Mouse (Mus musculus) heart, embryonic 12.5 days (tissue): Measurements from ENCODE around the gene Slc9c1. TPM values are rescaled to one million over a fixed set of nuclear protein-coding genes. Genes with fewer than 3 reads are reported as not detected.

Experiments
- ATAC-seq: fragments of 200-750 bp; cut with Nextera tagmentation; 2 replicates; pipeline ENCODE4 v1.8.0; 2017; ENCODE audit warnings: moderate TSS enrichment, moderate library complexity; ENCODE audit not compliant: insufficient number of reproducible peaks, low FRiP score
- H3K27ac ChIP-seq: fragments of 300-500 bp; sonication (generic); 2 replicates; pipeline ENCODE4 v1.5.1; 2016; ENCODE audit warnings: mild to moderate bottlenecking, moderate library complexity; ENCODE audit not compliant: poor library complexity, severe bottlenecking
- H3K27me3 ChIP-seq: fragments of 300-500 bp; sonication (generic); replicated peaks from 2 replicates; pipeline ENCODE4 v1.6.1; 2016; ENCODE audit warnings: mild to moderate bottlenecking, moderate library complexity
- H3K36me3 ChIP-seq: fragments of 300-500 bp; sonication (generic); 2 replicates; pipeline ENCODE4 v1.6.1; 2016; ENCODE audit warnings: mild to moderate bottlenecking, moderate library complexity
- H3K4me1 ChIP-seq: fragments of 300-500 bp; sonication (generic); replicated peaks from 2 replicates; pipeline ENCODE4 v1.6.1; 2016; ENCODE audit warnings: mild to moderate bottlenecking
- H3K4me2 ChIP-seq: fragments of 300-500 bp; sonication (generic); 2 replicates; pipeline ENCODE4 v1.6.1; 2016; ENCODE audit warnings: mild to moderate bottlenecking, moderate library complexity
- H3K4me3 ChIP-seq: fragments of 300-500 bp; sonication (generic); 2 replicates; pipeline ENCODE4 v1.5.1; 2016; ENCODE audit warnings: mild to moderate bottlenecking
- H3K9ac ChIP-seq: fragments of 300-500 bp; sonication (generic); 2 replicates; pipeline ENCODE4 v1.6.1; 2016; ENCODE audit warnings: mild to moderate bottlenecking, moderate library complexity
- H3K9me3 ChIP-seq: fragments of 300-500 bp; sonication (generic); replicated peaks from 2 replicates; pipeline ENCODE4 v1.6.1; 2016; ENCODE audit warnings: mild to moderate bottlenecking, moderate library complexity
- WGBS: fragments of 180-500 bp; shearing (Covaris S2); methylation state at CpG from one replicate; pipeline ENCODE4 v1.1.7; 2016; 5-methylcytosine and 5-hydroxymethylcytosine counted together
- polyA plus RNA-seq: library from polyadenylated mRNA; unstranded; fragments of >200 nt; fragmentation: Nextera tagmentation; extraction: Ambion mirVana; gene quantifications from 2 replicates; pipeline ENCODE4 v1.2.1, GENCODE M21; 2016

The Slc9c1 gene
- polyA plus RNA-seq, 1 experiment from 2014 or later = not detected

DNA sequence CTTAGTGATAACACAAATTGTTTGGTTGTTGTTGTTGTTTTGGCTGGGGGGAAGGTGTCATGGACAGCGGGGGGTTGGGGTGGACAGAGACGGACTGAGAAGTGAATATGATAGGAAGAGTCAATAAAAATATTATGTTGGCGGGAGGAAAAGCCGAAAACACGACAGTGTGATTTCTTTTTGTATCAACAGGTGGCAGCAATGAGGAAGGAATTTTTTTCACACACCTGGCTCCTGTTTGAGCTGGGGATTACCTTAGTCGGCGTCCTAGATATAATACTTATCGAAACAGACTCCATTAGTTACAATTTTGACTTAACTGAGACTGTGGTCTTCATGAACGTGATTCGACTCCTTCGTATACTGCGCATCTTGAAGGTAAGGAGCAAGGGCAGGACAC, 44.8 kb downstream of the Slc9c1 start:
- no peak overlapping the region for H3K9ac ChIP-seq
- H3K27ac ChIP-seq = no peak overlapping the region
- H3K27me3 ChIP-seq = no peaks in the 10 kb centered on the region
- H3K9me3 ChIP-seq = no peaks in the 10 kb centered on the region
- H3K4me1 ChIP-seq = no peaks in the 10 kb centered on the region
- no peaks in the 10 kb centered on the region for H3K36me3 ChIP-seq
- H3K4me2 ChIP-seq = no peak overlapping the region
- no peak overlapping the region for H3K4me3 ChIP-seq
- ATAC-seq = no peak
- 52% methylated on average over 12 of the region's 12 CpGs for WGBS

DNA sequence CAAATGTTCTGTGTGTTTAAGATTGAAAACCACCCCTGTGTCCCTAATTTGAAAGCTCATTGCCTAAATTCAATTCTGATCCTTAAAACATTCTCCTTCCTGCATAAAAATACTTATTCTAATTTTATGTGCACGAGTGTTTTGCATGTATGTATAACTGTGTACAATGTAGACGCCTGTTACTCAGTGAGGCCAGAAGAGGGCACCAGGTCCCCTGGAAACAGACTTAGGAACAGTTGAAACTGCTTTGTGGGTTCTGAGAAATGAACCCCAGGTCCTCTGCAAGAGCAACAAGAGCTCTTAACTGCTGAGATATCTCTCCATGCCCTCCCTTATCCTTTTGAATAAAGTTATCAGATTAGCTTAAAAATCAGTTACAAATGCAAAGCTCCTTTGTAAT, 47.4 kb downstream of the Slc9c1 start:
- no peaks in the 10 kb centered on the region for H3K27me3 ChIP-seq
- no peak overlapping the region for H3K4me3 ChIP-seq
- WGBS = 34% methylated on average over 2 of the region's 2 CpGs
- H3K27ac ChIP-seq = no peak overlapping the region
- H3K9ac ChIP-seq = no peak overlapping the region
- no peaks in the 10 kb centered on the region for H3K9me3 ChIP-seq
- H3K4me2 ChIP-seq = no peak overlapping the region
- no peak for ATAC-seq
- no peaks in the 10 kb centered on the region for H3K36me3 ChIP-seq
- no peaks in the 10 kb centered on the region for H3K4me1 ChIP-seq

- no peak for ATAC-seq
- no peak overlapping the region for H3K27ac ChIP-seq
- no peak overlapping the region for H3K4me2 ChIP-seq
- no peak overlapping the region for H3K9ac ChIP-seq
- H3K9me3 ChIP-seq = no peaks in the 10 kb centered on the region
- WGBS = 68% methylated on average over 1 of the region's 1 CpGs
- H3K36me3 ChIP-seq = no peaks in the 10 kb centered on the region
- H3K4me1 ChIP-seq = no peaks in the 10 kb centered on the region
- H3K4me3 ChIP-seq = no peak overlapping the region
- no peaks in the 10 kb centered on the region; the same call in 1 of the 2 replicates for H3K27me3 ChIP-seq
Measured at GRCm38 (mm10) chr16:45593656-45594055, 58.5 kb downstream of the Slc9c1 start.

DNA sequence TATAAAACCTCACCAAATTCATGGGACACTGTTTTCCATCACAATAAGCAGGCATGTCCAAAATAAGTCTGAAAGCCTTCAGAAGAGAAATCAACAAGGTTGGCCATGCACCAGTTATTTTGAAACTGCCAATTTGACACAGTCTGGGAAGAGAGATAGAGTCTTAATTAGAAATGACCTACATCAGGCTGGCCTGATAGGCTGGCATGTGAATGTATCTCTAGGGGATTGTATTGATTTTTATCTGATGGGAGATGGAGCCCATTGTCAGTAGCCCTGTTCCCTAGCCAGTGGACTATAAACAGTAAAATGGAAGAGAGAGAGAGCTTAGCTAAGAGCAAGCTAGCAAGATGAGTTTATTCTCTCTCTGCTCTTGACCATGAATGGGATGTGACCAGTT, 60.4 kb downstream of the Slc9c1 start:
- no peak overlapping the region for H3K27ac ChIP-seq
- no peaks in the 10 kb centered on the region for H3K36me3 ChIP-seq
- no peak overlapping the region for H3K9ac ChIP-seq
- ATAC-seq = no peak
- no peak overlapping the region for H3K4me3 ChIP-seq
- no peaks in the 10 kb centered on the region; the same call in 1 of the 2 replicates for H3K27me3 ChIP-seq
- H3K4me1 ChIP-seq = no peaks in the 10 kb centered on the region
- no peak overlapping the region for H3K4me2 ChIP-seq
- no peaks in the 10 kb centered on the region for H3K9me3 ChIP-seq

- H3K4me3 ChIP-seq = no peak overlapping the region
- no peaks in the 10 kb centered on the region for H3K9me3 ChIP-seq
- no peaks in the 10 kb centered on the region for H3K36me3 ChIP-seq
- H3K4me1 ChIP-seq = no peaks in the 10 kb centered on the region
- H3K4me2 ChIP-seq = no peak overlapping the region
- no peak overlapping the region for H3K27ac ChIP-seq
- no peaks in the 10 kb centered on the region for H3K27me3 ChIP-seq
- 43% methylated on average over 4 of the region's 4 CpGs for WGBS
- H3K9ac ChIP-seq = no peak overlapping the region
- ATAC-seq = no peak
Measured at GRCm38 (mm10) chr16:45608481-45608954, 73.4 kb downstream of the Slc9c1 start.

- no peaks in the 10 kb centered on the region for H3K4me1 ChIP-seq
- no peak overlapping the region for H3K4me2 ChIP-seq
- H3K36me3 ChIP-seq = no peaks in the 10 kb centered on the region
- no peak overlapping the region for H3K9ac ChIP-seq
- no peak overlapping the region for H3K27ac ChIP-seq
- H3K4me3 ChIP-seq = no peak overlapping the region
- H3K9me3 ChIP-seq = no peaks in the 10 kb centered on the region
- no peaks in the 10 kb centered on the region for H3K27me3 ChIP-seq
- ATAC-seq = no peak
- WGBS = 75% methylated on average over 3 of the region's 3 CpGs
Measured at GRCm38 (mm10) chr16:45609300-45609699, 74.2 kb downstream of the Slc9c1 start.

GRCm38 (mm10) chr16:45610267-45610666, 75.2 kb downstream of the Slc9c1 start, which contains the start of gene Gcsam:
Gcsam (plus strand) TSS chr16:45610380.
- H3K27me3 ChIP-seq = no peaks in the 10 kb centered on the region
- no peak within 1 kb of the TSS for H3K4me2 ChIP-seq
- H3K27ac ChIP-seq = no peak within 1 kb of the TSS
- H3K36me3 ChIP-seq = no peaks in the 10 kb centered on the region
- H3K9ac ChIP-seq = no peak within 1 kb of the TSS
- H3K4me1 ChIP-seq = no peaks in the 10 kb centered on the region
- H3K4me3 ChIP-seq = no peak within 1 kb of the TSS
- ATAC-seq = no peak
- H3K9me3 ChIP-seq = no peaks in the 10 kb centered on the region
- WGBS = 58% methylated on average over 4 of the region's 4 CpGs

- no peak overlapping the region for H3K4me3 ChIP-seq
- no peaks in the 10 kb centered on the region for H3K4me1 ChIP-seq
- H3K4me2 ChIP-seq = no peak overlapping the region
- no peak overlapping the region for H3K27ac ChIP-seq
- no peaks in the 10 kb centered on the region for H3K27me3 ChIP-seq
- ATAC-seq = no peak
- no peak overlapping the region for H3K9ac ChIP-seq
- no peaks in the 10 kb centered on the region for H3K9me3 ChIP-seq
- H3K36me3 ChIP-seq = no peaks in the 10 kb centered on the region
- 78% methylated on average over 2 of the region's 2 CpGs for WGBS
Measured at GRCm38 (mm10) chr16:45613247-45613646, 78.1 kb downstream of the Slc9c1 start.

DNA sequence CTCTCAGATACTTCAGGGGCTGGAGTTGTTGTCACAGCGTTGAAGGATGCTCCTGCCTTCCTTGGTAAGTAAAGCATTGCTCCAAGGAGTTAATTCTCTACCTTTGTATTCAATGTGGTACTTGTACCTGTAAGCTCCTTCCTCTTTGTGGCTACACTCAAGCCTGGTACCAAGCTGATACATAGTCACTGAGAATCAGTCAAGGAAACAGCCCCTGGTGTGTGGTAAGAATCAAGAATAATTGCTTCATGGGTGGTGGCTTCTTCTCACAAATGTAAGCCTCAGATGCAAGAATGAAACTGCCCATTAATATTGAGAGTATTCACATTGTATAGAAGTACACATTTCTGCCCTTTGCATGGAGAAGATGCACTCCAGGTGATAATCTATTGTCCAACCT, 80.8 kb downstream of the Slc9c1 start:
- no peaks in the 10 kb centered on the region for H3K36me3 ChIP-seq
- no peaks in the 10 kb centered on the region for H3K9me3 ChIP-seq
- no peak overlapping the region for H3K4me3 ChIP-seq
- H3K4me2 ChIP-seq = no peak overlapping the region
- no peak overlapping the region for H3K9ac ChIP-seq
- 79% methylated on average over 1 of the region's 1 CpGs for WGBS
- H3K27me3 ChIP-seq = no peaks in the 10 kb centered on the region
- H3K4me1 ChIP-seq = peaks cover 9% of the 10 kb centered on the region
- no peak for ATAC-seq
- H3K27ac ChIP-seq = no peak overlapping the region

GRCm38 (mm10) chr16:45619751-45620375, 84.8 kb downstream of the Slc9c1 start:
- Histone ChIP-seq H3K27me3 (no peaks in the 10 kb centered on the region), H3K9ac (no peak overlapping the region), H3K27ac (no peak overlapping the region), H3K36me3 (no peaks in the 10 kb centered on the region), H3K4me2 (no peak overlapping the region), H3K9me3 (no peaks in the 10 kb centered on the region), H3K4me3 (no peak overlapping the region), H3K4me1 (peaks cover 11% of the 10 kb centered on the region)
- WGBS = 44% methylated on average over 8 of the region's 8 CpGs
- ATAC-seq = no peak

DNA sequence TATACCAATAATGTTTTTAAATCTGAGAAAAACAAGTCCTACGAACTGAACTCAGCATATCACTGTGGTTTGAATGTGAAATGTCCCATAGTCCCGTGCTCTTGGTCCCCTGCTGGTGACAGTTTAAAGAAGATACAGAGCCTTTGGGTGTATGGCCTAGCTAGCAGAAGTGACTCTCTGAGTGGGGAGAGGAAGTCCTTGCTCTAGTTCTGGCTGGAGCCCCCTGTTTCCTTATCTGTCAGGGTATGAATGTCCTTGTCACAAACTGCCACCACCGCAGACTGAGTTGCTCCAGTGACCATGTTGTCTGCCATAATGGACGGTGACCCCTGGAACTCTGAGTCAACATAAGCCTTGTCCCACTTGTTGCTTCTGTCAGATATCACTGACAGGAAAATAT, 88.1 kb downstream of the Slc9c1 start:
- Histone ChIP-seq H3K9ac (no peak overlapping the region), H3K9me3 (no peaks in the 10 kb centered on the region), H3K27ac (no peak overlapping the region), H3K4me3 (no peak overlapping the region), H3K36me3 (no peaks in the 10 kb centered on the region), H3K27me3 (no peaks in the 10 kb centered on the region), H3K4me1 (peaks cover 20% of the 10 kb centered on the region), H3K4me2 (no peak overlapping the region)
- ATAC-seq = no peak
- 60% methylated on average over 4 of the region's 4 CpGs for WGBS

DNA sequence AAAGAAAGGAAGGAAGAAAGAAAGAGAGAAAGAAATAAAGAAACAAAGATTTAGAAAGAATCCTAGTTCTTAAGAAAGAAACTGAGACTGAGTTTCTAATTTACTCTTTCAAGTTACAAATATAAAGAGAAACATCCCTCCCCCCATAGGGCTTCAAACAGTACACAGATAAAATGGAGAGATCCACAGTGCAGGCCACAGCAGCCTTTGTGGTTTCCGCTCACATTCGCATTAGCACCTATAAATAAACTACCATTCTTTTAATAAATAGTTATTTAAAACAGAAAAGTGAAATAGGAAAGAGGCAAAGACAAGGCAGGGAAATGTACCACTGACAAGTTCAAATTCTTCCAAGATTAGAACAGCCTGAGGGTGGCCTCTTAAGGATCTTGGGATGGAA, 89.7 kb downstream of the Slc9c1 start:
- no peaks in the 10 kb centered on the region for H3K36me3 ChIP-seq
- no peak overlapping the region for H3K27ac ChIP-seq
- H3K27me3 ChIP-seq = no peaks in the 10 kb centered on the region
- H3K4me3 ChIP-seq = no peak overlapping the region
- H3K9me3 ChIP-seq = no peaks in the 10 kb centered on the region
- no peak for ATAC-seq
- H3K4me1 ChIP-seq = peaks cover 21% of the 10 kb centered on the region
- 73% methylated on average over 2 of the region's 2 CpGs for WGBS
- H3K4me2 ChIP-seq = no peak overlapping the region
- H3K9ac ChIP-seq = no peak overlapping the region
